In genomic region chr3:101804971-101805561, GRCm38 (mm10) we compare ENCODE assay signal across 15 mouse cellular contexts. TPM values are rescaled to one million over a fixed set of nuclear protein-coding genes. Genes with fewer than 3 reads are reported as not detected.
DNase-seq lines count a peak whose midpoint lies in the region; ATAC-seq and TF ChIP-seq lines count a peak whose summit lies in the region.
"Had no signal": no experiment of that assay in that cellular context is flagged by ENCODE, and none has a peak within 500 bp of the region (broad histone marks: within the 10 kb centered on the region; RNA-seq: fewer than 3 reads in every experiment).

No protein-coding gene starts in this region.

- TF ChIP-seq CTCF in Patski (IDR thresholded peaks at IDR 0.05) = no peak

- DNase-seq in heart, adult 9 months (ENCODE audit: low spot score in 2 of 2) = no peak
- DNase-seq in kidney, adult 18-20 months = no peak
- peak; percentile 95 for DNase-seq in Patski (ENCODE audit: low read depth, low spot score)
- no peak for DNase-seq in embryonic facial prominence, embryonic 10.5 days (ENCODE audit: low spot score)
- DNase-seq in B cell, adult 2 months = no peak
- DNase-seq: cerebellum, adult 11 months; gastrocnemius, postnatal 25 days; right cerebral cortex, postnatal 4 days; thymus, postnatal 14 days had no signal

- no peak overlapping the region for H3K9ac ChIP-seq in heart, embryonic 12.5 days
- H3K9ac ChIP-seq in kidney, embryonic 15.5 days = no peak overlapping the region
- H3K9ac ChIP-seq: midbrain, embryonic 13.5 days; stomach, embryonic 15.5 days had no signal

- H3K4me1 ChIP-seq in heart, embryonic 12.5 days (replicated peaks) = peaks cover 74% of the 10 kb centered on the region
- H3K4me1 ChIP-seq in kidney, embryonic 15.5 days = peaks cover 57% of the 10 kb centered on the region
- H3K4me1 ChIP-seq in embryonic facial prominence, embryonic 10.5 days = peaks cover 54% of the 10 kb centered on the region

- CTCF ChIA-PET in Patski (lab: Charles Lee) = interaction anchor here (0.8 to 11.7 kb wide), 23 partner anchors 10 to 311 kb away, joined by 3 to 214 read pairs (median 4); partner anchors contain the start of gene Atp1a1

- H3K27ac ChIP-seq in heart, embryonic 12.5 days (ENCODE audit: poor library complexity, severe bottlenecking) = peak overlapping the region; percentile 95
- peak overlapping the region; percentile 63 for H3K27ac ChIP-seq in kidney, embryonic 15.5 days
- peak overlapping the region; percentile 55; the same call in 1 of the 2 replicates for H3K27ac ChIP-seq in embryonic facial prominence, embryonic 10.5 days (replicated peaks)
- H3K27ac ChIP-seq: midbrain, embryonic 13.5 days had no signal

- WGBS in heart, embryonic 12.5 days = 65% methylated on average over 11 of the region's 11 CpGs
- WGBS in kidney, embryonic 15.5 days = 34% methylated on average over 11 of the region's 11 CpGs
- WGBS in embryonic facial prominence, embryonic 10.5 days = 58% methylated on average over 11 of the region's 11 CpGs

- in situ Hi-C loops in Patski (cut with MboI; ENCODE audit: low pct_unique_long_range_greater_than_20kb) = loop anchor here (5.0 to 10.0 kb wide), 5 partner anchors 113 to 480 kb away; no protein-coding TSS in a partner anchor

- POLR2A ChIA-PET in Patski (lab: Charles Lee) = interaction anchor here (0.7 to 9.9 kb wide), 10 partner anchors 24 to 301 kb away, joined by 3 to 152 read pairs (median 6); partner anchors contain the start of gene Atp1a1

- no peaks in the 10 kb centered on the region for H3K36me3 ChIP-seq in heart, embryonic 12.5 days
- no peaks in the 10 kb centered on the region for H3K36me3 ChIP-seq in kidney, embryonic 15.5 days
- no peaks in the 10 kb centered on the region for H3K36me3 ChIP-seq in embryonic facial prominence, embryonic 10.5 days (replicated peaks)
- H3K36me3 ChIP-seq: midbrain, embryonic 13.5 days; stomach, embryonic 15.5 days had no signal

- no peaks in the 10 kb centered on the region for H3K27me3 ChIP-seq in heart, embryonic 12.5 days (replicated peaks)
- H3K27me3 ChIP-seq in kidney, embryonic 15.5 days = no peaks in the 10 kb centered on the region; the same call in 1 of the 2 replicates
- no peaks in the 10 kb centered on the region for H3K27me3 ChIP-seq in Patski
- peaks cover 36% of the 10 kb centered on the region for H3K27me3 ChIP-seq in embryonic facial prominence, embryonic 10.5 days (replicated peaks; ENCODE audit: low read depth, poor library complexity, severe bottlenecking)
- H3K27me3 ChIP-seq: midbrain, embryonic 13.5 days; stomach, embryonic 15.5 days had no signal

- no peak for ATAC-seq in heart, embryonic 12.5 days (ENCODE audit: insufficient number of reproducible peaks, low FRiP score)
- ATAC-seq in kidney, embryonic 15.5 days (replicated peaks; ENCODE audit: low FRiP score) = no peak
- peak; percentile 37 for ATAC-seq in Patski

- H3K4me3 ChIP-seq in heart, embryonic 12.5 days = no peak overlapping the region
- H3K4me3 ChIP-seq in kidney, embryonic 15.5 days (replicated peaks) = no peak overlapping the region
- no peak overlapping the region for H3K4me3 ChIP-seq in embryonic facial prominence, embryonic 10.5 days
- H3K4me3 ChIP-seq: erythroblast, embryonic 14.5 days; midbrain, embryonic 13.5 days; stomach, embryonic 15.5 days had no signal

- no peaks in the 10 kb centered on the region for H3K9me3 ChIP-seq in heart, embryonic 12.5 days (replicated peaks)
- H3K9me3 ChIP-seq in kidney, embryonic 15.5 days (replicated peaks) = no peaks in the 10 kb centered on the region
- no peaks in the 10 kb centered on the region for H3K9me3 ChIP-seq in embryonic facial prominence, embryonic 10.5 days
- H3K9me3 ChIP-seq: midbrain, embryonic 13.5 days; stomach, embryonic 15.5 days had no signal

- H3K4me2 ChIP-seq in heart, embryonic 12.5 days = peak overlapping the region; percentile 13
- H3K4me2 ChIP-seq in kidney, embryonic 15.5 days = peak overlapping the region; percentile 24; the same call in 1 of the 2 replicates

RNA-seq across cellular contexts. Expression of gene Mab21l3, which starts 43.7 kb away (rescaled TPM):
- polyA plus RNA-seq in heart, embryonic 12.5 days (2016; fragmentation: Nextera tagmentation; extraction: Ambion mirVana) = 0.32 and 0.62 TPM in 2 replicates
- polyA plus RNA-seq in kidney, embryonic 15.5 days (2015; fragmentation: Nextera tagmentation; extraction: Ambion mirVana) = 0.73 TPM in 2 replicates
- 1.1 TPM for polyA plus RNA-seq in Patski (2021)
- 0.67 and 0.85 TPM in 2 replicates for polyA plus RNA-seq in embryonic facial prominence, embryonic 10.5 days (2016; fragmentation: Nextera tagmentation; extraction: Ambion mirVana)
- polyA plus RNA-seq: erythroblast, embryonic 14.5 days; liver, adult 2 months had no signal
